Mouse (Mus musculus): Measurements from ENCODE around the gene Pvalb.
A peak's percentile ranks its signal among the peaks of the same experiment; 100 is the strongest.

The Pvalb gene

DNA sequence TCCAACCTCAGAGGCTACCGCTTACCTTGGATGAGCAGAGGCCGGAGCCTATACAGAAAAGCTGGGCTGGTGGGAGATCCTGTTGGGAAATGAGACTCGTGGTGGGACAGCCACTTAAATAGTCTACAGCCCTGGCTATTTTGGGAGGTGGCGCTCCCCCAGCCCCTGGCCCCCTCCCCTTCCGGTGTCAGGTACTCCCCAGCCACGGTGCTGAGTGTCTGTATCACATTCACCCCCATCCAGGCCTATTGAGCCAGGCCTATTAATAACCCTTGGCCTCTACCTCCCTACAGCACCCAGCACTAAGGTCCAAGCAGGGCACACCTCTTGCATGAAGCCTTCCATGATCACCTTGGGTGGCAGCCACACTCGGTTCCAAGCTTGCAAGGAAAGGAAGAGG lies at the start of gene Pvalb:
Pvalb (minus strand) TSS at position 89 of the 400 bp plus-strand sequence.
- Histone ChIP-seq H3K27me3 (ENCODE audit: control insufficient read depth, insufficient read depth, low read length, poor library complexity, severe bottlenecking) (no peaks in the 10 kb centered on the region), H3K36me3 (ENCODE audit: control insufficient read depth, insufficient read depth, low read length, poor library complexity, severe bottlenecking) (no peaks in the 10 kb centered on the region)
- no peak for DNase-seq (ENCODE audit: low read depth, low spot score)

DNA sequence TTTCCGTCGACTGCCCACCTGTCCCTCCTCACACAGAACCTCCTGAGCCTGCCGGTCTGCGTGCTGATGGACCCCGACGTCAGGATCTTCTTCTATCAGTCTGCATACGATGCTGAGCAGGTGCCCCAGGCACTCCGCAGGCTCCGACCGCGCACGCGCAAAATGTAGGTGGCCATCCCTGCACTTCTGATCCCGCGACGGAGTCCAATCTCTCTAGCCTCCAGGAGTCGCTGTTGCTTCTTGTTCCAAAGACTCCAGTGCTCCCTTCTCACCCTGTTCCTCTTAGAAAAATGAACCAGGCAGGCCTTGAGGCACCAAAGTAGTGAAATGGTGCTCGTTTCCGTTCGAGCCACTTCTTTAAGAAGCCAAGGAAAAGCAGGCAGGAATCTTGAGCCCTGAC lies 48.6 kb upstream of the Pvalb start:
- DNase-seq (ENCODE audit: low read depth, low spot score): no peak
- peaks cover 35% of the 10 kb centered on the region for H3K36me3 ChIP-seq (ENCODE audit: control insufficient read depth, insufficient read depth, low read length, poor library complexity, severe bottlenecking)
- H3K27me3 ChIP-seq (ENCODE audit: control insufficient read depth, insufficient read depth, low read length, poor library complexity, severe bottlenecking): no peaks in the 10 kb centered on the region

DNA sequence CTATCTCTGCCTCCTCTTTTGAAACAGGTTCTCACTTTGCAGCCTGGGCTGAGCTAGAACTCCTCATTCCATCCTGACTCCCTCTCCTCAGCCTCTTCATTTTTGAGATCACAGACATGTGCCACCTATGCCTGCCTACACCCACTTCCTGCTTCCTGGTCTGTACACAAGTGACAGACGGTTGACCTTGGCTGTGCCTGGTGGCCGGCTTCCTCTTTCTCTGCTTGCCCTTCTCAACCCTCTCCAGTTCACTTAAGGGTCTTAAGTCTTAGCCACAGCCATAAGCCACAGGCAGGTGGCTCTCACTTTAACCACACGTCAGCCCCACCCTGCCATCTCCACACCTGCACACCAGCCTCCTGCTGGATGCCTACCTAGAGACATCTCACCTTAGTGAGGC lies 42.2 kb upstream of the Pvalb start:
- DNase-seq (ENCODE audit: low read depth, low spot score): peak; percentile 78
- peaks cover 18% of the 10 kb centered on the region for H3K36me3 ChIP-seq (ENCODE audit: control insufficient read depth, insufficient read depth, low read length, poor library complexity, severe bottlenecking)
- no peaks in the 10 kb centered on the region for H3K27me3 ChIP-seq (ENCODE audit: control insufficient read depth, insufficient read depth, low read length, poor library complexity, severe bottlenecking)

DNA sequence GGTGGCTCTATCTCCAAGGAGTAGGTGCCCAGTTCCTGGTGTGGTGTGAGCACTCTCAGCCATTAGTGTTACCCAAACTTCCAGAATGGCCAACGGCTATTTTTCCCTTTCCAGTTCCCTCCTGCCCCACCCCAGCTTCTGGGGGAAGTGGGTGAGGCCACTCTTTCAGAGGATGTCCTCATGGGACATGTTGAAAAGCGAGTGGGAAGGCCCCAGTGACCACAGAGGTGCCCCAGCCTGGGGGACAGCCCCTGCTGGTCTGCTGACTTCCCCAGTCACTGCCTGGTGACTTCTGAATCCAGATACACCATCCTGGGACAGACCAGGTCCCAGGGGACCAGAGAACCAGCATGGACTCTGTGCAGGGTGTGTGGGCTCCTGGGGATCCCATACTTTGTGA lies 41.5 kb upstream of the Pvalb start:
- DNase-seq (ENCODE audit: low read depth, low spot score): peak; percentile 63
- Histone ChIP-seq H3K27me3 (ENCODE audit: control insufficient read depth, insufficient read depth, low read length, poor library complexity, severe bottlenecking) (no peaks in the 10 kb centered on the region), H3K36me3 (ENCODE audit: control insufficient read depth, insufficient read depth, low read length, poor library complexity, severe bottlenecking) (peaks cover 12% of the 10 kb centered on the region)

DNA sequence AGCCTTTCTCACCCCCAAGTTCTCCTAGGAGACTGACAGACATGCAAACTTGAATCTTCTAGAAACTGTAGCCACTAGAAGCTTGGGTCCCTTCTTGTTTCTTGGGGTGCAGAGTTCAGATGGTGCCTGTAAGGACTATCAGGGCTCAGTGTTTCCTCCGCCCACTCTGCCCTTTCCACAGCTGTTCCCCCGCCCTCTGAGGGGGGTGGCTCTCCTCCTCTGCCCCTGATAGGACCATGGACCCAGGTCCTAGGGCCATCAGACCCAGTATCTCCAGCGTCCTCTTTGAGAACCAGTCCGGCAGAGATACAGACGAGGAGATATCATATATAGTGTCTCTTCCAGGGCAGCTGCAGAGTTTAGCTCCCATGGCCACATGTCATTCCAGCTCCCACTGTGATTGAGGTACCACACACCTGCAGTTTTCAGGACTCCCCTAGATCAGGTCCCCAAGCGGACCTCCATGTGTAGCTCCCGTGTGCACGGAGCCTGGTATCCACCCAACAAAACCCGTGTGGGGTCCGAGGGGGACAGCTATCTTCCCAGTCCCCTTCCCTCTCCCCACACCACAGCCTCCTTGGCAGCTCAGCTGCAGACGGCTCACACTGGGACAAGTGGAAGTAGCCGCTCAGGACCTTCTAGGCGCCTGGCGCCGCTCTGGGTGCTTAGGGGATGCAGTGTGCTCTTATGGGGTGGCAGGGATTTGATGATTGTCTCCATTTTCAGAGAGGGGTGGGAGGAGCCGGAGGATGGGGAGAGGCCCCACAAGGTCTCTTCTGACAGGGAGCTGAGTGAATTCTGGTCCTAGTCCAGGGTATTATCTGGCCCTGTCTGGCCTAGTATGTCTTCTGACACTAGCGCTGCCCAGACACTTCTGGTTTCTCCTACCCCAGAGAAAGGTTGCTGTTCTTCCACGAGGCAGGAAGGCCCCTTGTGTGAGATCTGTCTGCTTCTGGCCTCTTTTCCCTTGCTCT lies 40.2 kb upstream of the Pvalb start:
- Histone ChIP-seq H3K27me3 (ENCODE audit: control insufficient read depth, insufficient read depth, low read length, poor library complexity, severe bottlenecking) (no peaks in the 10 kb centered on the region), H3K36me3 (ENCODE audit: control insufficient read depth, insufficient read depth, low read length, poor library complexity, severe bottlenecking) (peaks cover 8% of the 10 kb centered on the region)
- peak; percentile 36 for DNase-seq (ENCODE audit: low read depth, low spot score)

DNA sequence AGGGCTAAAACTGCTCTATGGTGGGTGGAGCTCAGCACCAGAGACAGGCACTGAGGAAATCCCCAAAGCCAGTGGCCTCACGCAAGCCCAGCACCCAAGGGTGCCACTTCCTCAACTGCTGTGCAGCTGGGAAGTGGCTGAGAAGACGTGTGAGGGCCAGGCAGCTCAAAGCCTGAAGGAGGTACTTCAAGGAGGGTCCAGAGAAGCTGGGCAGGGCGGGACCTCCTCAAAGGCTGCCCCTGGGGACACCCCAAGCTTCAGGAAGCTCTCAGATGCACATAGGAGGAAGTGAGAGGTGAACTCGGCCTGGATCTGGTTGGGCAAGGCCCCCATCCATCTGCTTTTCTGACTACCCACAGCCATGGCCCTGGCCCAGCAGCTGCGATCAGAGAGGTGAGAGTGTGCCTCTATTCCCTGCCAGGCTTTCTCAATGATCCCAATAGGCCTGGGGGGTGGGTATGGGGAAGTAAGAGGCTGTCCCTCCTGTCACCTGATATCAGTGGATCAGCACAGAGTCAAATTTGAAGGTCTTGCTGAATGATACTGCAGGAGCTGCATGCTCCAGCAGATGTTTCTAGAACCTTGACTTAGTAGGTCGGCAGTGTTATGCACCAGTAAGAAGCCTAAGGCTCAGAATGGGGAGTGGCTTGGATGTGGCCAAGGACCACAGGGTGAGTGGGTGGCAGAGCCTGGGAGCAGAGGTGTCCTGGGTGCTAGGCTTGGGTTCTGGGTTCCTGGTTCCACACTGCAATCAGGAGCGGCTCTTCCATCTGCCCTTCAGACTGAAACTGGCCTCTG lies 38.7 kb upstream of the Pvalb start, which contains the start of gene Ncf4:
Ncf4 (plus strand) TSS at position 107 of the 798 bp plus-strand sequence.
- H3K36me3 ChIP-seq (ENCODE audit: control insufficient read depth, insufficient read depth, low read length, poor library complexity, severe bottlenecking): no peaks in the 10 kb centered on the region; the same call in 1 of the 2 replicates
- peak; percentile 94 for DNase-seq (ENCODE audit: low read depth, low spot score)
- no peaks in the 10 kb centered on the region for H3K27me3 ChIP-seq (ENCODE audit: control insufficient read depth, insufficient read depth, low read length, poor library complexity, severe bottlenecking)

DNA sequence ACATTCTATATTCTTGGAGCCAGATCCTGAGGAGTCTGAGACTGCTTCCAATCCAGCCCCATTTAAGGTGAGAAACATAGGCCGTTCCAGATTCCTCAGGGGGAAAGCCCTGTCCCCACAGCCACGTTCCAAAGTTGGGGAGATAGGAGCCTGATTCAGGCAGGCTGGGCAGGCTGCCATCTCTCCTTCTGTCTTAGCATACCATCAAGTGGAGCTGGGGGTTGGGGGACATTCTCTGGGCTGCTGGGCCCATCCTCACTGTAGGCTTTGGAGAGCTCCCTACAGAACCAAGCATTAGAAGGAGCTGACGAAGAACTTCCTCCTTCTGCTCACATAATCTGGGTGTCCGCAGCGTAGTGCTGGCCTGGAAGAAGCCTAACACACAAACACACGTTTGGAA lies 37.6 kb upstream of the Pvalb start:
- no peaks in the 10 kb centered on the region; the same call in 1 of the 2 replicates for H3K36me3 ChIP-seq (ENCODE audit: control insufficient read depth, insufficient read depth, low read length, poor library complexity, severe bottlenecking)
- no peaks in the 10 kb centered on the region for H3K27me3 ChIP-seq (ENCODE audit: control insufficient read depth, insufficient read depth, low read length, poor library complexity, severe bottlenecking)
- DNase-seq (ENCODE audit: low read depth, low spot score): no peak

DNA sequence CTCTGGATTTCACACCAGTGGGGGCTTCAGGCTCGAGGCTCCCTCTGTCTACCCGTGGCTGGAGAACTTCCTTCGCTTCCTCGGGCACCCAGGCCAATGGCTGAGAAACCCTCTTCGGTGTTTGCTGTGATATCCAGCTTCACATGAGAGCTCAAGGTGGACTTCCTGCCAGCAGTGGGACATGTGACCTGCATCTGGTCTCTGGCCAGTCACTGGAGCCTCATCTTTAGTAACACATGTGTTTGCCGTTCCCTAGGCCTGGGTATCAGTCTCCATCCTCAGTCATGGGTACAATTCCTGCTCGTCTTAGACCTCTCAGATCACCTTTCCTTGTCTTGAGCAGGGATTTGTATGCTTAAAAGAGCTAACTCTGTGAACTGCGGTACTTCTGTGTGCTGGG lies 36.9 kb upstream of the Pvalb start:
- no peaks in the 10 kb centered on the region; the same call in 1 of the 2 replicates for H3K36me3 ChIP-seq (ENCODE audit: control insufficient read depth, insufficient read depth, low read length, poor library complexity, severe bottlenecking)
- no peak for DNase-seq (ENCODE audit: low read depth, low spot score)

DNA sequence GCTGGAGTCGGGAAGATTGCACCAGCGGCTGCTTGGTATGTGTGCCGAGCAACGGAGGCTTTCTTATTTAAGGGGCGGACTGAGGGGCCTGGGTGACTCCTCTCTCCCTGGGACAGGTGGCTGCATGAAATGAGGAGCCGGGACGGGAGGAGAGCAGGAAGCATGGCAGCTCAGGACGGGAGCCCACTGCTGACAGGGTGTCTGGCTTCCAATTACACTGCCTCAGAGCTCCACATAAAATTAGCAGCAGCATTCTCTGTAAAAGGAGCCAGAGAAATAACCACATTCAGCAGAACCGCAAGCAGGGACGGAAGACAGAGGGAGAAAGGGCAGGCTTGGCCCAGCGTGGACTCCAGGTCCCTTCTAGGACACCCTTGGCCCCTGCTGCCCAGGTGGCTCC lies 35.1 kb upstream of the Pvalb start:
- H3K36me3 ChIP-seq (ENCODE audit: control insufficient read depth, insufficient read depth, low read length, poor library complexity, severe bottlenecking): no peaks in the 10 kb centered on the region
- no peak for DNase-seq (ENCODE audit: low read depth, low spot score)

More for the DNA sequence above, 36.9 kb upstream of the Pvalb start:
- no peaks in the 10 kb centered on the region for H3K27me3 ChIP-seq (ENCODE audit: control insufficient read depth, insufficient read depth, low read length, poor library complexity, severe bottlenecking)

DNA sequence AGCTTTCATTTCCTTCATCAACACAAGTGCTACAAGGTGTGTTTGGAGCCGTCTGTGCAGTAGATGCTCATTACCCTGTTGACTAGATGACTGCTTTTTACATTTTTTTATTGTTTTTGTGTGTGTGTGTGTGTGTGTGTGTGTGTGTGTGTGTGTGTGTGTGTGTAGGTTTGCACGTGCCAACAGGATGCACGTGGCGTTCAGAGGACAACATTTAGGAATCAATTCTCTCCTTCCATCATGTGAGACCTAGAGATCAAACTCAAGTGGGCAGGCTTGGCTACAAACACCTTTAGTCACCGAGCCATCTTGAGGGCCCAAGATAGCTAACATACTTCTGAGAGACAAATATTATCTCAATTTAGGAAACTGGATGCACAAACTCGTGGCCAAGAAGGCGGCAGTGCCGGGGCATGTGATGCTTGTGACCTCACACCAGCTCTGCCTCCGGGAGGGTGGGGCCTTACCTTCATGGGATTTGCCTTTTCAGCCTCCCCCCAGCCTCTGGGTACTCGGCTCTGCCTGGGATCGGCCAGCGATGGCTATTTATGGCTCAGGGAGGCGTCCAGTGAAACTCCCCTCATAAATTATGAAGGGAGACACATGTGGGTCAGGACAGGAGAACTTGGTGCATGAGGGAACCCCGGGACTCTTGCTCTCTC lies 33.9 kb upstream of the Pvalb start:
- Histone ChIP-seq H3K36me3 (ENCODE audit: control insufficient read depth, insufficient read depth, low read length, poor library complexity, severe bottlenecking) (no peaks in the 10 kb centered on the region), H3K27me3 (ENCODE audit: control insufficient read depth, insufficient read depth, low read length, poor library complexity, severe bottlenecking) (no peaks in the 10 kb centered on the region)
- DNase-seq (ENCODE audit: low read depth, low spot score): no peak

More for the DNA sequence above, 35.1 kb upstream of the Pvalb start:
- no peaks in the 10 kb centered on the region for H3K27me3 ChIP-seq (ENCODE audit: control insufficient read depth, insufficient read depth, low read length, poor library complexity, severe bottlenecking)

DNA sequence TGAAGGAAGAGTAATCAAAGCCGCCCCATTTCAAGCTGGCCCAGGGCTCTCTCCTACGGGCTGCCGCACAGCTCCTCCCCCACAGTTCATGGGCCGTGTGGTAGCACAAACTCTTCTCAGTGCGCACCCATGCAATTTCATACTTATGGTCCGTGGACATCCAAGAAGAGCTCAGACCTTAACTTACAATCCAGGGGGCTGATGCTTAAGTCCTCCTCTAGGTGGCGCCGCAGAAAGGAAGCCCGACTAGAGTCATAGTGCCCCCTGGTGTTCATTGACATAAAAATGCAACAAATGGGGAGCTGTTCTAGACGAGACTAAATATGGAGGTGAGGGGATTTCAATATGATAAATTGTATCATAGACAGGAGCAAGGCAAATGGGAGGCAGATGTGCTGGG lies 33.3 kb upstream of the Pvalb start:
- DNase-seq (ENCODE audit: low read depth, low spot score): peak; percentile 92
- no peaks in the 10 kb centered on the region for H3K36me3 ChIP-seq (ENCODE audit: control insufficient read depth, insufficient read depth, low read length, poor library complexity, severe bottlenecking)

DNA sequence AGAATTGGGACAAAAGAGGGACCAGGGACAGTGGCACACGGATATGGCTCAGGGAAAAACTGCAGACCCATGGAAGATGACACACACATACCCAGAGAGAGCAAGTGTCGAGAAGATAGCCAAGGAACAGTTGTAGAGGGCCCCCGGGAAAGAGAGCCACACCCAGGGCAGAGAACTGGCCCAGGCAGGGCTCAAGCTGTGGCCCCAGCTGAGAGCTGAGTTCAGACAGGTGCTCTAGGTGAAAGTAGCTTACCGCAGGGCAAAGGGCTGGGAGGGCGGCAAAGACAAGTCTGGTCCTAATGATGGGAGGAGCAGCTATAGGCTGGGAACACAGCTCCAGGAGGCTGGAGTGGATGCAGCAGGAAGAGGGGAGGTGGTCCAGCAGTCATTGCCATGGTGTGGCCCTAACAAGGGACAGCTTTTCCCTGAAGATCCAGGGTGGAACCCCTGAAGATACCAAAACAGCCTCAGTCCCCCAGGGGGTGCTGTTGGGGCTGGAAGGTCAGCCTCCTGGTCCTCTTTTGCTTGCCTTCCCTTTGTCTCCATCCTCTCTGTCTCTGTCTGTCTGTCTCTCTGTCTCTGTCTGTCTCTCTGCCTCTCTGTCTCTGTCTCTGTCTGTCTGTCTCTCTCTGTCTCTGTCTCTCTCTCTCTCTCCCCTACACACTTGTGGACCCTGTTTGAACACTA lies 28.8 kb upstream of the Pvalb start:
- H3K36me3 ChIP-seq (ENCODE audit: control insufficient read depth, insufficient read depth, low read length, poor library complexity, severe bottlenecking): no peaks in the 10 kb centered on the region
- H3K27me3 ChIP-seq (ENCODE audit: control insufficient read depth, insufficient read depth, low read length, poor library complexity, severe bottlenecking): no peaks in the 10 kb centered on the region
- DNase-seq (ENCODE audit: low read depth, low spot score): peak; percentile 42

More for the DNA sequence above, 33.3 kb upstream of the Pvalb start:
- H3K27me3 ChIP-seq (ENCODE audit: control insufficient read depth, insufficient read depth, low read length, poor library complexity, severe bottlenecking): no peaks in the 10 kb centered on the region

DNA sequence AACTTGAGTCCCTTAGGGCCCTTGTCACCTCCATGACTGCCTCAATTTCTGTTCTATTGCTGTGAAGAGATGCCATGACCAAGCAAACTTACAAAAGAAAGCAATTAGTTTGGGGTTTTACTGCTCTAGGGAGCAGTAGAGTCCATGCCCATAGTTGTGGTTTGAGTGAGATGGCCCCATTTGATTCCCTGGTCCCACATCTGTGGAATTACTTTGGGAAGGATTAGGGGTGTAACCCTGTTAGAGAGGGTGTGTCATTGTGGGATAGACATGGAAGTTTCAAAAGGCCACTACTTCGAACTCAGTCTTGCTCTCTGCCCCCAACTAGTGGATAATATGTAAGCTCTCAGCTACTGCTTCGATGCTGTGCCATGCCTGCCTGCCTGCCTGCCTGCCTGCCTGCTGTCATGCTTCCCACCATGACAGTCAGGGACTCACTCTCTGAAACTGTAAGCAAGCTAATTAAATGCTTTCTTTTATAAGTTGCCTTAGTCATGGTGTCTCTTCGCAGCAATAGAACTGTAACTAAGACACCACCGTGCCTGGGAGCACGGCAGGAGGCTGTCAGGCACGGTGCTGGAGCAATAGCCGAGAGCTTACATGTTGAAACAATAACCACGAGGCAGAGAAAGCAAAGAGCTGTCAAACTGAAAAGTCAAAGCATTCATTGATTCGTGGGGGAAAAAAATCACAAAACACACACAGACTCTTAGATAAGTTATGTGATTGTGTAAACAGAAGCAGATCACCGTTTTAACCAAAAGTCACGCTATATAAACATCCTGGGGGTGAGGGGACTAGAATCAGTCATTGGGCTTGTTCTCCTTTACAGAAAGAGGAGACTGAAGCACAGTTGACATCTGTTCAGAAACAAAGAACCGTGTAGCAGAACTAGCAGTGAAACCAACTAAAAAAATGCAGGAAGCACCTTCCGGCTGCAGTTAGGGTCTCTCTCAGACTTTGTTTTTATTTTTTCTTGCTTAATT lies 25.4 kb upstream of the Pvalb start:
- H3K27me3 ChIP-seq (ENCODE audit: control insufficient read depth, insufficient read depth, low read length, poor library complexity, severe bottlenecking): no peaks in the 10 kb centered on the region
- no peak for DNase-seq (ENCODE audit: low read depth, low spot score)
- H3K36me3 ChIP-seq (ENCODE audit: control insufficient read depth, insufficient read depth, low read length, poor library complexity, severe bottlenecking): no peaks in the 10 kb centered on the region

Measured in splenic B cell, adult 2 months (primary cell).